Mouse (Mus musculus): ENCODE measurements around the gene Mrps18c. TPM values are rescaled to one million over a fixed set of nuclear protein-coding genes. Genes with fewer than 3 reads are reported as not detected.

The Mrps18c gene
- total RNA-seq (2021), result 10 to 100 TPM; 58.6 to 62.2 TPM
- long read RNA-seq, experiment 1, transcript Mrps18c-201 (6 exons, 638 nt), result major isoform, 18 of 24 reads
- long read RNA-seq, experiment 1, partial matches to known transcripts, result 3 of 24 reads
- long read RNA-seq, experiment 1, other reads (novel, unspliced or antisense), result 2 of 24 reads
- long read RNA-seq, experiment 2, transcript Mrps18c-201 (6 exons, 638 nt), result major isoform, 51 of 59 reads
- long read RNA-seq, experiment 2, partial matches to known transcripts, result 0 of 59 reads
- long read RNA-seq, experiment 2, other reads (novel, unspliced or antisense), result 5 of 59 reads

DNA sequence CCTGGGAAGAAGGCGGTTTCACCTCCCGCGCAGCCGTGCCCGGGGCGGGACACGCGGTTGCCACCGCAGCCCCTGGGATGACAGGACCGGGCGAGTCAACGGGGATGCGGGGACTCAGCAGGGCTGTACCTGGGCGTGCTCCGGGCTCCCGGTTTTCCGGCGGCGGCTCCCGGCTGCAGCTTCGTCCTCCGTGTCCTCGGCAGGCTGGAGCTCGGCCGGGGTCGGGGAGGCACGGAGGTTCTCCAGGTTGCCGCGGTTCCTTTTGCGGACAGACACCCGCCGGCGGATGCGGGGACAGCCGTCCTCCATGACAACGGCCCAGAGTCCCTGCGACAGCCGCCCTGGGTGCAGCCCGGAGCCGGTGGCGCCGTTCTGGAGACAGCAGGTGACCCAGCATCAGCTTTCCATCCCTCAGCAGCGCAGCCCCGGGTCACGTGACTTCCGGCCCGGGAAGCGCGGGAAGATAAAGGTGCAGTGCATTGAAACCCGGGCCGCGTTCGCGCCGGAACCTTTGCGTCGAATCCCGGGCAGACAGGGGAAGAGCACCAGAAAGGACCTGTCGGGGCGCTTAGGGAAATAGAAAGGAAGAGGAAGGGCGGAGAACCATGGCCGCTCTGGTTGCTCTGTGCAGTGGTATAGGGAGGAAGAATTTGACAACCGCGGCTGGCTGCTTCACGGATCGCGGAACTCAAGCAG lies at the start of gene Mrps18c, which contains the start of gene Helq:
Gene Mrps18c, plus strand, starts transcription at position 463 of the 696 bp plus-strand sequence.
Gene Helq, minus strand, starts transcription at position 434 of the 696 bp plus-strand sequence.
- DNase-seq (ENCODE audit: low spot score in 2 of 2), result peak; percentile 91 to 95

- DNase-seq (ENCODE audit: low spot score in 2 of 2), result no peak
These were observed 47.7 kb upstream of the Mrps18c start for GRCm38 (mm10) chr5:100750617-100751255.

DNA sequence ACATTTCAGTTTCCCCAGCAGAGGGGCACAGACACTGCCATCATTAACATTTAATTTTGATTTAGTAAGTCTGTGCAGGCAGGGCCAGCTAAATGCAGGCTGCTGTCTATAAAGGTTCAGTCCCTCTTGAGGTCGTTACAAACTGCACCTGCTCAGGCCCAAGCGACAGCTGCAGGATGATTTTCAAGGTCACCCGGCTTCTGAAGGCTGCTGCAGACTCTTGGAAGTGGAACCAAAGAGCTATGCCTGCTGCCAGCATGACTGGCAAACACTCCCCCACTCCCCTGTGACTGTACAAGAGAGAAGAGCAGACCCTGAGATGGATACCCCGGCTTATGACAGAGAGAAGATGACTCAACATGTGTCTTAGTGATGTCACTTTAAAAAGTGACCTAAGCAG lies 46.8 kb upstream of the Mrps18c start:
- DNase-seq (ENCODE audit: low spot score in 2 of 2), result no peak

GRCm38 (mm10) chr5:100753407-100753806 lies 45.0 kb upstream of the Mrps18c start:
- DNase-seq (ENCODE audit: low spot score in 2 of 2), result no peak

DNA sequence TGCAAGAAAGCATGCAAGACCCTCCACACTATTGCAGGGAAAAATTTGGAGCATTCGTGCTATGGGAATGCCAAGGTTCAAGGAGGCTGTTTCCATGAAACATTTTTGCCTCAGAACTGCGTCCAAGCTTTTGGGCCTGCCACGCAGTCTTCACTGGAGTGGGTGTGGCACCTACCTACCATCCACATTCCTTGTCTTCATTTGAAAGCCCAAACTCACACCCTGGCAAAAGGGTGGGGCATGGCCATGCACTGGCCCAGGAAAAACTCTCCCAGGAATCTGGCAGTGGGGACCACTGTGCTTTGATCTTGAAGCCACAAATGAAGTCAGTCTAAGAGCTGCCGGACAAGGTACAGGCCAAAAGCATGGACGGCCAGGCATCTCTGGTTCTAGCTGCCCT lies 40.3 kb upstream of the Mrps18c start:
- DNase-seq (ENCODE audit: low spot score in 2 of 2), result no peak

- no peak for DNase-seq (ENCODE audit: low spot score in 2 of 2)
These were observed 38.3 kb upstream of the Mrps18c start for GRCm38 (mm10) chr5:100760049-100760663.

- no peak for DNase-seq (ENCODE audit: low spot score in 2 of 2)
These were observed 36.7 kb upstream of the Mrps18c start for GRCm38 (mm10) chr5:100761736-100762135.

DNA sequence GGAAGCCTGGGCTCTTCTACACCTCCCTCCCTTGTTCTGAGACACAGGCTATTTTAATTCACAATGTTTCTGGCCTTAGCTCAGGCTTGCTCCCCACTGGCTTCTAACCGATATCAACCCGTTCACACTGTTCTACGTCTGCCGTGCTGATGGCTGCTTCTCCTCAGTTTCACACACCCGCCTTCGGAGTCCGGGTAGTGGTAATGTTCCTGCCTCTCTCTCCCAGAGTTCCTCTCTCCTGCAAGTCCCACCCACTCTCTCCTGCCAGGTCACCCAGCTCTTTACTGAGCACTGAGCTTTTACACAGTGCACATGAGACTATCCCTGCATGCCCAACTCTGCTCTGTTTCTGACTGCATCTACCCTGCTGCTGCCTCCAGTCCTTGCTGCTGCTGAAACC lies 32.4 kb upstream of the Mrps18c start:
- DNase-seq (ENCODE audit: low spot score in 2 of 2), result no peak

DNA sequence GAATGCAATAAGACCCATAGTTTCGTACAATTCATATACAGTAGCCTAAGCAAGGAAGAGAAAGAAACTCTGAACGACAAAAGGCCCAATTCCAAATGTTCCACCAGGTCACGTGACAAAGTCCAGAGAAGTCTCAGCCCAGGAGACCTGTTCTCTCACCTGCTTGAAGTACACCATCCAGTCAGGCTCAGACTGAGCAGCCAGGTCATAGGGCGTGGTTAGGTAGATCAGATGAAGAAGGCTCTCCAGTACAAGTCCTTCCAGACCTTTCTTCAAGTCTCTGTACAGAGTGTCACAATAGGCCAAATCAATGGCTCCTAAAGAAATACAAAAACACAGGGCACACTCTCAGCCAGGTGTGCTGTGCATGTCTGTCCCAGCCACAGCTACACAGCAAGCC lies 26.9 kb upstream of the Mrps18c start:
- no peak for DNase-seq (ENCODE audit: low spot score in 2 of 2)

GRCm38 (mm10) chr5:100775778-100776404 lies 22.5 kb upstream of the Mrps18c start:
- no peak for DNase-seq (ENCODE audit: low spot score in 2 of 2)

GRCm38 (mm10) chr5:100776900-100777299 lies 21.5 kb upstream of the Mrps18c start:
- DNase-seq (ENCODE audit: low spot score in 2 of 2), result no peak

DNA sequence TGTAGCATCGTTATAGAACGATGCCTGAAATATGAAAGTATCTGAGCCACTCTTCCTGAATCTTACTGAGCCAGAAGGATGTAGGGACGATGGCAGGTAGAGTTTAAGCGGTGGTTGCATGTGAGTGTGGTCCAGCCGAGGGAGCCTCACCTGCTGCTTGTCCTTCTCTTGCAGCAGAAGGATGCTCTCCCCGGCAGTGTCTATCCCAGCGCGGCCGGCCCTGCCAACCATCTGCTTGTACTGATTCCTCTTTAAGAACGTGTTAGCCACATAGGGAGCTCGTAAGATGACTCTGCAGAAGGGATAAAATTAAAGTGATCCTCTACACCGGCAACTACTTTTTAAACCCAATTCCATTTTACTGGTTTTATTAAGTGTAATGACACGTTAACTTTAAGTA lies 19.4 kb upstream of the Mrps18c start:
- DNase-seq (ENCODE audit: low spot score in 2 of 2), result no peak

- no peak for DNase-seq (ENCODE audit: low spot score in 2 of 2)
These were observed 10.9 kb upstream of the Mrps18c start for GRCm38 (mm10) chr5:100787527-100787926.

DNA sequence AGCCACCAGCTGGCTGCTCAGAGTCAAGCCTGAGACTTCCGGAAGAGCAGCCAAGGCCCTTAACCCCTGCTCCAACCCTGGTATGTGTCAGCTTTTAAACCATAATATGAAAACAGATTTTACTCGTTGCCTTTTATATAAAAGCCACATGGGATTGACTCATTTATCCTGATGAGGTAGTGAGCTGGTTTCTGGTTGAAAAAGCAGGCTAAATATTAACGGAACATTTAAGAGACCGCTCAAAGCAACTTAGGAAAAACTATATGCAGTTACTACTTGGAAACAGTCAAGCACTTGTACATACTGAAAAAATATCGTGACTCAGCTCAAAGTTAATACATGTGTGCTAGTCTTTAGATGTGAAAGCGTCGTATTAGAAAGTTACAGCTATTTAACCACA lies 6.2 kb upstream of the Mrps18c start:
- DNase-seq (ENCODE audit: low spot score in 2 of 2), result no peak

GRCm38 (mm10) chr5:100794084-100794483 lies 4.3 kb upstream of the Mrps18c start:
- DNase-seq (ENCODE audit: low spot score in 2 of 2), result no peak

- DNase-seq (ENCODE audit: low spot score in 2 of 2), result no peak
These were observed 19.9 kb downstream of the Mrps18c start for GRCm38 (mm10) chr5:100818341-100818740.

GRCm38 (mm10) chr5:100819568-100820480 lies 21.4 kb downstream of the Mrps18c start:
- DNase-seq (ENCODE audit: low spot score in 2 of 2), result no peak

- peak; percentile 72 to 84 for DNase-seq (ENCODE audit: low spot score in 2 of 2)
These were observed 22.2 kb downstream of the Mrps18c start, which contains the start of gene Abraxas1 for GRCm38 (mm10) chr5:100820483-100821184. TSS of gene Abraxas1 (minus strand) at chr5:100820965.

DNA sequence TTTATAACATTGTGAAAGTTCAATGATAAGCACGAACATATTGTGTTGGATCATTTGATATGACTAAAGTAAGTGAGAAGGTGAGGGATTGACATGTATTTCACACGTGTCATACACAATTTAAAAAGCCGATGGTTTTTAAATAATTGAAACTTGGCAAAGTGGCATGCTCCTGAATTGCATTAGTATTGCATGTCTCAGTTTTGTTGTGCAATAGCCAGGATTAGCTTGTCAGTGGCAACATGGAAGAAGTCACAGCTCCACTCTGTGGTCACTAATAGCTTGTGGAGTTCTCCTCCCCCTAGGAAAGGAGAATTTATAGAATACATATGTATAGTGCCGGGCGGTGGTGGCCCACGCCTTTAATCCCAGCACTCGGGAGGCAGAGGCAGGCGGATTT lies 22.9 kb downstream of the Mrps18c start:
- no peak for DNase-seq (ENCODE audit: low spot score in 2 of 2)
